Mouse (Mus musculus) limb, embryonic 14.5 days (tissue): ENCODE data around the gene Pigx. TPM values are rescaled to one million over a fixed set of nuclear protein-coding genes. Genes with fewer than 3 reads are reported as not detected.
"Not testable (repeated sequence)": the region's sequence is repeated elsewhere in the genome, so short reads cannot be mapped to it uniquely, and the experiment has no call there.

ENCODE experiments used
- ATAC-seq: fragments of 200-750 bp; cut with Nextera tagmentation; 2 replicates; pipeline ENCODE4 v1.8.0; 2017; ENCODE audit warnings: low read depth, moderate number of reproducible peaks, moderate TSS enrichment; ENCODE audit not compliant: low FRiP score
- DNase-seq: peaks from one replicate; pipeline ENCODE4 v3.0.0-alpha.2; 2015; ENCODE audit warnings: low spot score
- H3K27ac ChIP-seq: fragments of 300-500 bp; sonication (generic); replicated peaks from 2 replicates; pipeline ENCODE4 v1.5.1; 2014; ENCODE audit warnings: low read depth, mild to moderate bottlenecking, low read length, moderate library complexity, mixed read lengths
- H3K27me3 ChIP-seq: fragments of 300-500 bp; sonication (generic); 2 replicates; pipeline ENCODE4 v1.6.1; 2014; ENCODE audit warnings: low read length, mixed read lengths; ENCODE audit not compliant: control insufficient read depth, insufficient read depth
- H3K36me3 ChIP-seq: fragments of 300-500 bp; sonication (generic); 2 replicates; pipeline ENCODE4 v1.6.1; 2014; ENCODE audit warnings: mild to moderate bottlenecking, low read length, moderate library complexity, mixed read lengths; ENCODE audit not compliant: control insufficient read depth, insufficient read depth
- H3K4me1 ChIP-seq: fragments of 300-500 bp; sonication (generic); 2 replicates; pipeline ENCODE4 v1.6.1; 2014; ENCODE audit warnings: antibody characterized with exemption, low read length, mixed read lengths; ENCODE audit not compliant: control insufficient read depth, insufficient read depth
- H3K4me2 ChIP-seq: fragments of 300-500 bp; sonication (generic); replicated peaks from 2 replicates; pipeline ENCODE4 v1.6.1; 2014; ENCODE audit warnings: low read depth, mild to moderate bottlenecking, low read length, moderate library complexity; ENCODE audit not compliant: severe bottlenecking
- H3K4me3 ChIP-seq: fragments of 300-500 bp; sonication (generic); replicated peaks from 2 replicates; pipeline ENCODE4 v1.5.1; 2014; ENCODE audit warnings: low read length
- H3K9ac ChIP-seq: fragments of 300-500 bp; sonication (generic); 2 replicates; pipeline ENCODE4 v1.6.1; 2014; ENCODE audit warnings: mild to moderate bottlenecking, low read depth, low read length, moderate library complexity; ENCODE audit not compliant: severe bottlenecking
- H3K9me3 ChIP-seq: fragments of 300-500 bp; sonication (generic); 2 replicates; pipeline ENCODE4 v1.6.1; 2016; ENCODE audit warnings: low read length; ENCODE audit not compliant: control insufficient read depth
- POLR2A ChIP-seq: fragments of 200-500 bp; IDR thresholded peaks from 2 replicates; pipeline ENCODE4 v1.8.0; 2012; ENCODE audit warnings: inconsistent platforms, mild to moderate bottlenecking, moderate library complexity, borderline replicate concordance; ENCODE audit not compliant: insufficient read depth, insufficient read length; ENCODE audit errors: extremely low read depth
- WGBS: fragments of 180-500 bp; shearing (Covaris S2); extraction: QIAGEN DNeasy Blood & Tissue Kit; methylation state at CpG from one replicate; pipeline ENCODE4 v1.1.7; 2014; 5-methylcytosine and 5-hydroxymethylcytosine counted together
- polyA plus RNA-seq, 2 experiments: library from polyadenylated mRNA; depleted of rRNA in 1 of 2; stranded (reverse) in 1 of 2; unstranded in 1 of 2; fragments of >200 nt; fragmentation: Nextera tagmentation in 1 of 2; extraction: Ambion mirVana in 1 of 2; gene quantifications; 2 replicates each; pipeline versions ENCODE4 v1.2.1 to v1.2.3; 2012 to 2014

Gene Pigx
- polyA plus RNA-seq, 2 experiments: 71.1 to 105 TPM

- Histone ChIP-seq H3K27me3 (no peaks in the 10 kb centered on the region), H3K9ac (peak overlapping the region; percentile 86), H3K36me3 (peaks cover 21% of the 10 kb centered on the region), H3K4me1 (peaks cover 8% of the 10 kb centered on the region; the same call in 1 of the 2 replicates), H3K27ac (peak overlapping the region; percentile 79), H3K9me3 (no peaks in the 10 kb centered on the region), H3K4me2 (peak overlapping the region; percentile 74), H3K4me3 (peak overlapping the region; percentile 98)
- WGBS: under 1% methylated on average over 33 of the region's 39 CpGs
- TF ChIP-seq POLR2A: no peak
- DNase-seq (no peak), ATAC-seq (peak; percentile 74)
These were observed 473 bp downstream of the Pigx start for GRCm38 (mm10) chr16:32098897-32099637.

- WGBS: 76% methylated on average over 2 of the region's 2 CpGs
- H3K27ac ChIP-seq, DNase-seq, H3K27me3 ChIP-seq, ATAC-seq, H3K9ac ChIP-seq, H3K4me3 ChIP-seq, H3K9me3 ChIP-seq, H3K4me1 ChIP-seq, H3K4me2 ChIP-seq: not testable (repeated sequence)
- H3K36me3 ChIP-seq: peaks cover 16% of the 10 kb centered on the region
These were observed 1.8 kb downstream of the Pigx start for GRCm38 (mm10) chr16:32097757-32098156.

DNA sequence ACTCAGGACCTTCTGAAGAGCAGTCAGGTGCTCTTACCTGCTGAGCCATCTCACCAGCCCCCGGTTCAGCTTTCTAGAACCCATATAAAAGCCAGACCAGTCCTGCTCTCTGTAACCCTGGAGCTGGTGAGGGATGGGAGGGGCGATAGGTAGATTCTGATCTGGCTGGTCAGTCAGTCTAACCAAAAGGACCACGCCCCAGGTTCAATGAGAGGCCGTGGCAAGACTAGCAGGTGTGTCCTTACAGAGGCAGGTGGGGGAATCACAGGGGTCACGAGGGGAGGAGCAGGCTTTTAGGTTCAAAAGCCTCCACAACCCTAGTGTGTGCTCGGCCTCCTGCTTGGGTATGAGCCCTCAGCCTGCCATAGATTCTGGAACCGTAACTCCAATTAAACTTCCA is 8.1 kb downstream of the Pigx start:
- DNase-seq: no peak
- Histone ChIP-seq H3K36me3 (peaks cover 68% of the 10 kb centered on the region), H3K4me1 (no peaks in the 10 kb centered on the region), H3K4me2 (no peak overlapping the region), H3K27me3 (no peaks in the 10 kb centered on the region), H3K9me3 (no peaks in the 10 kb centered on the region), H3K9ac (no peak overlapping the region), H3K27ac (no peak overlapping the region), H3K4me3 (no peak overlapping the region)
- 96% methylated on average over 7 of the region's 7 CpGs for WGBS
- no peak for TF ChIP-seq POLR2A
- no peak for ATAC-seq

- no peak overlapping the region for H3K27ac ChIP-seq
- no peaks in the 10 kb centered on the region for H3K4me1 ChIP-seq
- H3K27me3 ChIP-seq: no peaks in the 10 kb centered on the region
- H3K4me3 ChIP-seq: no peak overlapping the region
- WGBS: 72% methylated on average over 17 of the region's 17 CpGs
- H3K9ac ChIP-seq: no peak overlapping the region
- DNase-seq: no peak
- TF ChIP-seq POLR2A: no peak
- no peak for ATAC-seq
- H3K9me3 ChIP-seq: no peaks in the 10 kb centered on the region
- no peak overlapping the region for H3K4me2 ChIP-seq
- H3K36me3 ChIP-seq: peaks cover 81% of the 10 kb centered on the region
These were observed 11.7 kb downstream of the Pigx start for GRCm38 (mm10) chr16:32087629-32088443.

- no peaks in the 10 kb centered on the region for H3K9me3 ChIP-seq
- peak within 1 kb of the TSS; percentile 98 for H3K9ac ChIP-seq
- peak within 1 kb of the TSS; percentile 95 for H3K27ac ChIP-seq
- DNase-seq (peak; percentile 85), ATAC-seq (peak; percentile 97)
- H3K36me3 ChIP-seq: peaks cover 10% of the 10 kb centered on the region
- H3K4me1 ChIP-seq: peaks cover 19% of the 10 kb centered on the region
- no peaks in the 10 kb centered on the region for H3K27me3 ChIP-seq
- peak within 1 kb of the TSS; percentile 79 for H3K4me2 ChIP-seq
- peak within 1 kb of the TSS; percentile 82 for H3K4me3 ChIP-seq
- TF ChIP-seq POLR2A: peak; percentile 85
- WGBS: under 1% methylated on average over 34 of the region's 60 CpGs
These were observed 20.5 kb downstream of the Pigx start, which contains the start of gene Pak2 for GRCm38 (mm10) chr16:32078991-32079511. TSS of gene Pak2 (minus strand) at chr16:32079342.
